Mouse (Mus musculus) hindbrain, embryonic 11.5 days (tissue): ENCODE results near the gene Dynll2. TPM values are rescaled to one million over a fixed set of nuclear protein-coding genes. Genes with fewer than 3 reads are reported as not detected.

Experiments used
- ATAC-seq: fragments of 200-750 bp; cut with Nextera tagmentation; 2 replicates; pipeline ENCODE4 v1.8.0; 2017; ENCODE audit warnings: mild to moderate bottlenecking, moderate TSS enrichment, moderate library complexity; ENCODE audit not compliant: low FRiP score
- DNase-seq: peaks from one replicate; pipeline ENCODE4 v3.0.0-alpha.2; 2015; ENCODE audit warnings: low spot score
- H3K27ac ChIP-seq: fragments of 300-500 bp; sonication (generic); 2 replicates; pipeline ENCODE4 v1.5.1; 2014; ENCODE audit warnings: mild to moderate bottlenecking, low read depth, low read length
- H3K27me3 ChIP-seq: fragments of 300-500 bp; sonication (generic); 2 replicates; pipeline ENCODE4 v1.6.1; 2014; ENCODE audit warnings: mild to moderate bottlenecking, low read length, moderate library complexity, mixed read lengths; ENCODE audit not compliant: control insufficient read depth, insufficient read depth
- H3K36me3 ChIP-seq: fragments of 300-500 bp; sonication (generic); 2 replicates; pipeline ENCODE4 v1.6.1; 2014; ENCODE audit warnings: mild to moderate bottlenecking, low read length, moderate library complexity, mixed read lengths; ENCODE audit not compliant: control insufficient read depth, insufficient read depth
- H3K4me1 ChIP-seq: fragments of 300-500 bp; sonication (generic); replicated peaks from 2 replicates; pipeline ENCODE4 v1.6.1; 2014; ENCODE audit warnings: low read length, mixed read lengths; ENCODE audit not compliant: control insufficient read depth, insufficient read depth
- H3K4me2 ChIP-seq: fragments of 300-500 bp; sonication (generic); replicated peaks from 2 replicates; pipeline ENCODE4 v1.6.1; 2014; ENCODE audit warnings: mild to moderate bottlenecking, low read depth, low read length
- H3K4me3 ChIP-seq: fragments of 300-500 bp; sonication (generic); 2 replicates; pipeline ENCODE4 v1.5.1; 2014; ENCODE audit warnings: low read depth, low read length
- H3K9ac ChIP-seq: fragments of 300-500 bp; sonication (generic); 2 replicates; pipeline ENCODE4 v1.6.1; 2014; ENCODE audit warnings: low read depth, low read length
- H3K9me3 ChIP-seq: fragments of 300-500 bp; sonication (generic); 2 replicates; pipeline ENCODE4 v1.6.1; 2016; ENCODE audit warnings: low read length; ENCODE audit not compliant: control insufficient read depth
- WGBS: fragments of 180-500 bp; shearing (Covaris S2); extraction: QIAGEN DNeasy Blood & Tissue Kit; methylation state at CpG from one replicate; pipeline ENCODE4 v1.1.7; 2014; 5-methylcytosine and 5-hydroxymethylcytosine counted together
- polyA plus RNA-seq: library from polyadenylated mRNA; unstranded; fragments of >200 nt; fragmentation: Nextera tagmentation; extraction: Ambion mirVana; gene quantifications from 2 replicates; pipeline ENCODE4 v1.2.1, GENCODE M21; 2014

Dynll2 gene
- polyA plus RNA-seq, 1 experiment from 2014 or later, result 26.1 TPM

DNA sequence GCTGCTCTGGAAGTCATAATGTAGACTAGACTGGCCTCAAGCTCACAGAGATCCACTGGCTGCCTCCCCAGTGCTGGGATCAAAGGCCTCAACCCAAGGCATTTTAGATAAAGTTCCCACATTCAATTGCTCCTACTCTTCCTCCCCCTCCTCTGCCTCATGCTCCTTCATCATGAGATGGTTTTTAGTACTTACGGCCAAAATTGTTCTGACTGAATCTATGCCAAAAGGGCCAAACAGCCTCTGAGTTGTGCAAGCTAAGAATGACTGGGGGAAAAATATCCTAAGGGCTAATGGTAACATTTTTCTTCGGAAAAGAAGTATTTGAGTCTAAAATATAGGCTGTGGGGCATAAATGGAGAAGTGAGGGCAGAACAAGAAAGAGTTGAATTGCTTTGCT, 36.6 kb upstream of the Dynll2 start:
- 82% methylated on average over 2 of the region's 2 CpGs for WGBS
- H3K36me3 ChIP-seq, result no peaks in the 10 kb centered on the region
- H3K4me2 ChIP-seq, result no peak overlapping the region
- H3K4me1 ChIP-seq, result peaks cover 5% of the 10 kb centered on the region; the same call in 1 of the 2 replicates
- ATAC-seq (no peak), DNase-seq (no peak)
- no peaks in the 10 kb centered on the region for H3K27me3 ChIP-seq
- no peaks in the 10 kb centered on the region for H3K9me3 ChIP-seq
- H3K27ac ChIP-seq, result no peak overlapping the region
- H3K9ac ChIP-seq, result no peak overlapping the region
- H3K4me3 ChIP-seq, result no peak overlapping the region

DNA sequence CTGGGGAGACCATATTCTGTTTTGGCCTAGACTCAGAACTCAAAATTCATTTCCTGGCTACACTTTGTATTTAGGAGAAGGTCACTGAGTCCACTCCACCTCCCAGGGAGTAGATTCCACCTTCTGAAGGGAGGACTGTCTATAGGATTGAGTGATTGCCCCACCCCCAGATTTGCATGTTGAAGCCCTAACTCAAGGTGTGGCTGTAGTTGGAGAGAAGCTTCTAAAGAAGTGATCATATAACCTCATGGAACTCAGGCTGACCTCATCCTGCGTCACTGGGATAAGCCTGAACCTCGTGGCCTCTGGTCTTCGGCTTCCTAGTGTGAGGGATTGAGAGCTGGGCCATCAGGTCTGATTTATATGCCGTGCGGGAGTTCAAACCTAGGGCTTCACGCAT, 28.5 kb upstream of the Dynll2 start:
- WGBS, result 85% methylated on average over 6 of the region's 6 CpGs

DNA sequence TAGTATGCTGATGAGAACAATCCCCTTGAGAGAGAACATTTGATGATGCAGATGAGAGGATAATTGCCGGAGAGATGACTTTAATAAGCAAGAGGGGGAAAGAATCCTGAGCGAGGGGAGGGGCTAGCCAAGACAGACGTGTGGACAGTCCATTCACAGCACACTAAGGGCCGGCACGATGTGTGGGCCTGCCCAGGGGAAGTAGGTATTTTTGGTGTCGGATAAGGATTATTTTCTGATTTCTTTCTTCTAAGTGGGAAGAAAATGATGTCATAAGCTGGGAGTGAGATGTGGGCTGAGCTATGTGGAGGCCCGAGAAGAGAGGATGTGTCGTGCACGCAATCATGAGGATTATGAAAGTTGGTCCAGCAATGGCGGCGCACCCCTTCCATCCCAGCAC, 27.8 kb upstream of the Dynll2 start:
- DNase-seq (no peak), ATAC-seq (no peak)
- no peak overlapping the region for H3K9ac ChIP-seq
- no peak overlapping the region for H3K4me2 ChIP-seq
- H3K27ac ChIP-seq, result no peak overlapping the region
- no peaks in the 10 kb centered on the region for H3K9me3 ChIP-seq
- no peaks in the 10 kb centered on the region for H3K4me1 ChIP-seq
- H3K36me3 ChIP-seq, result no peaks in the 10 kb centered on the region
- H3K27me3 ChIP-seq, result no peaks in the 10 kb centered on the region
- H3K4me3 ChIP-seq, result no peak overlapping the region
- WGBS, result 93% methylated on average over 11 of the region's 11 CpGs

More for the DNA sequence above, 28.5 kb upstream of the Dynll2 start:
- H3K4me1 ChIP-seq, result no peaks in the 10 kb centered on the region
- H3K27me3 ChIP-seq, result no peaks in the 10 kb centered on the region
- H3K9ac ChIP-seq, result no peak overlapping the region
- no peaks in the 10 kb centered on the region for H3K36me3 ChIP-seq
- H3K27ac ChIP-seq, result no peak overlapping the region
- ATAC-seq (no peak), DNase-seq (no peak)
- H3K4me3 ChIP-seq, result no peak overlapping the region
- no peaks in the 10 kb centered on the region for H3K9me3 ChIP-seq
- H3K4me2 ChIP-seq, result no peak overlapping the region

GRCm38 (mm10) chr11:88013632-88014031, 26.3 kb upstream of the Dynll2 start:
- no peak overlapping the region for H3K4me3 ChIP-seq
- no peak overlapping the region for H3K27ac ChIP-seq
- 94% methylated on average over 10 of the region's 10 CpGs for WGBS
- no peak for ATAC-seq
- no peaks in the 10 kb centered on the region for H3K36me3 ChIP-seq
- H3K4me2 ChIP-seq, result no peak overlapping the region
- H3K9me3 ChIP-seq, result no peaks in the 10 kb centered on the region
- no peak overlapping the region for H3K9ac ChIP-seq
- no peaks in the 10 kb centered on the region for H3K27me3 ChIP-seq
- H3K4me1 ChIP-seq, result no peaks in the 10 kb centered on the region
- DNase-seq, result no peak

DNA sequence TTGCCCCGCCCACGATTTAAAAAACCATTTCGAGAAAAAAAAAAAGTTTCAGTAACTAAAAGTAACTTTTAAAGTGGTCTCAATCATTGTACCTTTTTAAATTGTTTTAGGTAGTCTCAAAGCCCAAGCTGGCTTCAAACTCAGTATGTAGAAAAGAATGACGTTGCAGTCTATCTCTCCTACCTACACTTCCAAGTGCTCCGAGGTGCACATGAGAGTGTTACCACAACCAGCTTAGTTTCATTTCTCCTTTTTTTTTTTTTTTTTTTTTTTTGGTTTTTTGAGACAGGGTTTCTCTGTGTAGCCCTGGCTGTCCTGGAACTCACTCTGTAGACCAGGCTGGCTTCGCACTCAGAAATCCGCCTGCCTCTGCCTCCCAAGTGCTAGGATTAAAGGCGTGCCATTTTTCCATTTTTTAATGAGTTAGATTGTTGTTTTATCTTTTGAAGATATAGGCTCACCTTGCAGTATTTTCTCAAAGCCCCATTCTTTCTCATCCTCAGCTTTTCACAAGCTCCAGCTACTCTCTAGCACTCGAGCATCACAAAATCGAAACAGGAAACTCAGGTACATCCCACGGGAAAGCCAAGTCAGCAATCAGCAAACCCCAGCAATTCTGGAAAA, 25.4 kb upstream of the Dynll2 start:
- H3K9me3 ChIP-seq, result no peaks in the 10 kb centered on the region
- H3K27ac ChIP-seq, result no peak overlapping the region
- no peaks in the 10 kb centered on the region for H3K4me1 ChIP-seq
- ATAC-seq (no peak), DNase-seq (no peak)
- no peaks in the 10 kb centered on the region for H3K27me3 ChIP-seq
- H3K9ac ChIP-seq, result no peak overlapping the region
- 93% methylated on average over 11 of the region's 11 CpGs for WGBS
- H3K4me3 ChIP-seq, result no peak overlapping the region
- H3K36me3 ChIP-seq, result no peaks in the 10 kb centered on the region
- H3K4me2 ChIP-seq, result no peak overlapping the region

GRCm38 (mm10) chr11:88011914-88012419, 24.6 kb upstream of the Dynll2 start:
- Histone ChIP-seq H3K27me3 (no peaks in the 10 kb centered on the region), H3K36me3 (no peaks in the 10 kb centered on the region), H3K4me3 (no peak overlapping the region), H3K4me1 (no peaks in the 10 kb centered on the region), H3K4me2 (no peak overlapping the region), H3K27ac (no peak overlapping the region), H3K9me3 (no peaks in the 10 kb centered on the region), H3K9ac (no peak overlapping the region)
- ATAC-seq, result no peak
- WGBS, result 86% methylated on average over 7 of the region's 7 CpGs
- no peak for DNase-seq

- Histone ChIP-seq H3K9ac (no peak overlapping the region), H3K9me3 (no peaks in the 10 kb centered on the region)
- no peak for ATAC-seq
Observed at GRCm38 (mm10) chr11:88011208-88011913, 24.0 kb upstream of the Dynll2 start.

DNA sequence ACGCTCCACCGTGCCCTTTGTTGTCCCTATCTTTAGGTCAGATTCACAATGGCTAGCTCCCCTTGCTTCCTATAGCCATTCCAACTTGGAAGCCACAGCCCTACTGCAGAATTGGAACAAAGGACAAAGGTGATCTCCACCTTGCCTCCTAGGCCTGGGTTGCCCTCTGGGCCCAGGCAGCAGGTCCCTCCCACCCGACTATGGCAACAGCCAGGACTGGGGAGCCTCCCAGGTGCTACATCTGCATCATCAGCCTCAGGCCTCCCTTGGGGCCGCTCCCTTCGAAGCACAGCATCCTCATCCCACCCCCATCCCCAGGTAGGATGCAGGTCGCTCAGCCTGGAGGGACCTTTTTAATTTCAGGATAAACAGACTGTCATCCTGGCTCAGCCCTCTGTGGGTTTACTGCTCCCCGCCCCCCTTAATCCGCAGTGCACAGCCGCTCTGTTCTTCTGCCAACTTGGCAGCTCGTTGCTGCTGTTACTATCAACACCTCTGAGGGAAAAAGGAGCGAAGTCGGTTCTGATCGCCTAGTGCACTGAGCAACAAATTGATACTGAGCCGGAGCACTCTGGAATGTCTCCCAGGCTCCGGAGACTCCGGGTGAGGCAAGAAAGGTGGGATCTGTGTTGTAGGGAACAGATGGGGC, 22.3 kb upstream of the Dynll2 start:
- H3K4me1 ChIP-seq, result no peaks in the 10 kb centered on the region
- 29% methylated on average over 16 of the region's 16 CpGs for WGBS
- H3K4me2 ChIP-seq, result no peak overlapping the region
- no peaks in the 10 kb centered on the region for H3K36me3 ChIP-seq
- no peak overlapping the region for H3K4me3 ChIP-seq
- DNase-seq, result no peak
- H3K27me3 ChIP-seq, result no peaks in the 10 kb centered on the region
- H3K9ac ChIP-seq, result no peak overlapping the region
- H3K27ac ChIP-seq, result no peak overlapping the region
- no peaks in the 10 kb centered on the region for H3K9me3 ChIP-seq
- no peak for ATAC-seq

More at GRCm38 (mm10) chr11:88011208-88011913, 24.0 kb upstream of the Dynll2 start:
- Histone ChIP-seq H3K4me2 (no peak overlapping the region), H3K27me3 (no peaks in the 10 kb centered on the region), H3K4me1 (no peaks in the 10 kb centered on the region), H3K27ac (no peak overlapping the region), H3K36me3 (no peaks in the 10 kb centered on the region), H3K4me3 (no peak overlapping the region)
- WGBS, result 77% methylated on average over 11 of the region's 11 CpGs
- DNase-seq, result no peak
